Mouse (Mus musculus) thymus, postnatal 25 days (tissue): Measurements from ENCODE around the gene Zdhhc22.

Source experiments
- DNase-seq: peaks from one replicate; pipeline ENCODE4 v3.0.0; 2022

Zdhhc22 gene

GRCm38 (mm10) chr12:86931919-86932574 lies 58.2 kb downstream of the Zdhhc22 start:
- DNase-seq, result no peak

GRCm38 (mm10) chr12:86930934-86931729 lies 59.1 kb downstream of the Zdhhc22 start:
- DNase-seq, result no peak
